Mouse (Mus musculus): Measurements from ENCODE around the gene Rab29. TPM values are rescaled to one million over a fixed set of nuclear protein-coding genes. Genes with fewer than 3 reads are reported as not detected.
"Not testable (repeated sequence)": the region's sequence is repeated elsewhere in the genome, so short reads cannot be mapped to it uniquely, and the experiment has no call there.

The Rab29 gene
- total RNA-seq (2021): 1 to 10 TPM; 5.0 to 5.1 TPM
- long read RNA-seq, experiment 1, partial matches to known transcripts: 0 of 5 reads
- long read RNA-seq, experiment 1, other reads (novel, unspliced or antisense): 0 of 5 reads
- long read RNA-seq, experiment 2, transcript Rab29-202 (5 exons, 1,202 nt): major isoform, 5 of 5 reads
- long read RNA-seq, experiment 2, partial matches to known transcripts: 0 of 5 reads
- long read RNA-seq, experiment 2, other reads (novel, unspliced or antisense): 0 of 5 reads

GRCm38 (mm10) chr1:131867093-131867945 lies at the start of gene Rab29:
Gene Rab29 (plus strand): TSS chr1:131867224.
- DNase-seq (ENCODE audit: low spot score): peak; percentile 96

DNA sequence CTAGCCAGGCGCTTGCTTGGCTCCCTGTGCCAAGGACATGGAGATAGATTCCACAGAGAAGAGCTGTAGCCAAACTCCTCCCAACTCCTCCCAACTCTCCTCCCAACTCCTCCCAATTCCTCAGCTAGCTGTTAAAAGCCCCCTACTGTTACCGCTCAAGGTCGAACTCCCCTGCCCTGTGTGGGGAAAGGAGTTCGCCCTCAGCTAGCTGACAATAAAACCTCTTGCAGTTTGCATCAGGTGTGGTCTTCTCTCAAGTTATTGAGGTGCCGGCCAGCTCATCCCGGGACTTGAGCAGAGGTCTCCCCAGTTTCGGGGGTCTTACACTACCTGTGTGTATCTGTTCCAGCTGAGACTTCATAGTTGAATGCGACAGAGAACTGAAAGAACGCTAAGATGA lies 46.7 kb upstream of the Rab29 start:
- DNase-seq (ENCODE audit: low spot score): not testable (repeated sequence)

DNA sequence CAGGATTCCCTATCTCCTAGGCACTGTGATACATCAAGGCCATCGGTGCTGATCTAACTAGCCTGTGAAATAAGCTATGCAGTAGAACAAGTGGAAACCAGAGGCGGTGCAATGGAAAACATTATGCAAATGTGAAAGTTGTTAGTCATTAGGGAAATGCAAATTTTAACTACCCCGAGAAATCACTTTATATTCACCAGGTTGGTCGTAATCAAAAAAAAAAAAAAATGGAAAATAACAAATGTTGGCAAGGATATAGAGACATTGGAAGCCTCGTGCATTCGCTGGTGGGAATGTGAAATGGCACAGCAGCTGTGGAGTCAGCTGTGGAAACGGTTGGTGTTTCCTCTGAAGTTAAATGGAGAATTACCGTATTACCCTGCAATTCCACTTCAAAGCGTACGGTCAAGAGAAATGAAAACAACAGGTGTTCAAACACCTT lies 46.1 kb upstream of the Rab29 start:
- DNase-seq (ENCODE audit: low spot score): no peak

- DNase-seq (ENCODE audit: low spot score): no peak
These were observed 44.7 kb upstream of the Rab29 start for GRCm38 (mm10) chr1:131822292-131822691.

DNA sequence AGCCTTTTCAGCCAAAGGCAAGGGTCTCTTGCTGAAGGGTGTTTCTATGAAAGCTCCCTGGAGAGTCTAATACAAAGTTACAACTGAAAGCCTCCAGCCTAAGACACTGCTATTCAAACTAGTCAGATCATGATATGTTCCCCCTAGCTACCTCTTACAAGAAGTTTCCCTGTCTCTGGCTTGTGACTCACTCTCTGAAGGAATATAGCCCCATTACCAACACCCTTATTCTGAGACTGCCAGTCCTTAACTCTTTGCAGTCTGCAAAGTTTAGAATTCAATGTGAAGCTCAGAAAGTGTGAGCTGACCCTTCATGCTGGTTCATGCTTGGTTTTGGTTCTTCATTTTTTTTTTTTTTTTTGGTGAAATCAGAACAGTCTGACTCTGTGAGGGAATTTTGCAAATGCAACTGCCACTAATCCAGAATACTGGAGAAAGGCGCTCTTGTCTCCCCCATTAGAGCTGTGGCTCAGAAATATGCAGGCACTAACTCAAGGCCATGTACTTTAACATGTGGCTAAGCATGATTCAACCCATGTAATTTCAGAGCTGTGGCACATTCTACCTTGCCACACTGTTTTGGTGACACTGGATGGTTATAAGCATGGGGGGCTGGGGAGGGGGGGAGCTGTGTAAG lies 44.0 kb upstream of the Rab29 start:
- DNase-seq (ENCODE audit: low spot score): no peak

- DNase-seq (ENCODE audit: low spot score): no peak
These were observed 43.5 kb upstream of the Rab29 start for GRCm38 (mm10) chr1:131823563-131823962.

DNA sequence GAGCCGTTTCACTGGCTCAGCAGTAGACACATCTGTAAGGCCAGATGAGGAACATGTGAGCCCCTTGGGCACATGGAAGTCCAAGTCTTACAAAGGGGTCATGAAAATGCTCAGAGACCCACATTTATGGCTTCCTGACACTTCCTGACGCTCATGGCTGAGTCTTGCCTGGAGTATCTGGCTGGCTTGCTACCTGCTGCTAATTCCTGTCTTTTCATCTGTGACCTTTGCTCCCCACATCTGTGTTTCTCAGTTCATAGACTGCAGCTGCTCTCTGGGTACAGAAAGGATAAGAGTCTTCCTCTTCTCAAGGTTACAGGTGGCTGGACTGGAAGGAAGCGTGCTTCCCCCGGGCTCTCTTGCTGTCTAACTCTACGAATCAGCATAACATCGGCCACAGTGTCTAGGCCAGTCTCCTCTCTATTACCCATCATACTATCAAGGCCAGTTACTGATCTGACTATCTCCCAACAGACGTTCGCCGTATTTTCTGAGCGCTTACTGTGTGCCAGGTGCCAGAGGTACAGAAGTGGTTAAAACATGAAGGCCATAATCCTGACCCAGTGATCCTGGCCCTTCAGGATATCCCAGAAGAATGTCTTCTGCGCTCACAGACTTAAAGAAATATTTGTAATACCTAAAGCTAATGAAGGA lies 42.4 kb upstream of the Rab29 start:
- DNase-seq (ENCODE audit: low spot score): no peak

GRCm38 (mm10) chr1:131827207-131827786 lies 39.7 kb upstream of the Rab29 start, which contains the start of gene Slc41a1:
Gene Slc41a1 (plus strand): TSS chr1:131827493.
- no peak for DNase-seq (ENCODE audit: low spot score)

- DNase-seq (ENCODE audit: low spot score): peak; percentile 93
These were observed 39.2 kb upstream of the Rab29 start for GRCm38 (mm10) chr1:131827787-131828258.

DNA sequence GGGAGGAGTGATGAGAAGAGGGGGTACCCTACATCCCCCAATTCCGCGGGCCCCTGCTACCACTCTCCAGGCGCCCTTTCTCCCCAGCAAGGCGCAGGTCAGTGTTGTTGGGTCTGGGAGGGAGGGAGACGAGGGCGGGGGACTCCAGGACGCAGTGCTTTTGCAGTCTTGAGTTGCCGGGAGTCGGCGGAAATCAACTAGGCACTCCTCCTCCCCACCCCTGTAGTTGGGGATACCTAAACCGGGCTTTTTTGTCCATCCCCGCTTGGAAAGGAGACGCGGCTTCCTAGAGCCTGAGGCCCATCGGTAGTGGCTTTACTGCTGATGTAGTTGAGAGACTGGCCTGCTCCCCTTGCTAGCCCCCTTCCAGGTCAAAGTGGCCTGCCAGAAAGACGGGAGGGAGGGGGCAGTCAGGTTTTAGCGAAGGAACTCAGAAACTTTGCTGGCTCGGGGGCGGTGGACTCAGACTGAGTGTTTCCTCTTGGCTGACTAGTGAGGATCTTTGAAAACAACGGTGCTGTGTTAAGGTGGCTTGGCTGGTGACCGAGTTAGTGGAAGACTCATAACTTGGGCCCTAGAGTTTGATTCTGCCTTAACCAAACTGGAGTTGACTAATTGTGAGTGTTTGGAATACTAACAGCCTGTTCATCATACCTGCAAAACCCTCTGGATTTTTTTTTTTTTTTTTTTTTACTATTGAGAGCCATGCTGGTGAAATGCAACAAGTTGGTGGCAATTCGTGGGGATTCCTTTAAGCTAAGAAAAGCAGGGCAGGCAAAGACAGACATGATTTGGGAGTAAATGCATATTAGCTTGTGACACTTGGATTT lies 38.5 kb upstream of the Rab29 start:
- peak; percentile 27 for DNase-seq (ENCODE audit: low spot score)

DNA sequence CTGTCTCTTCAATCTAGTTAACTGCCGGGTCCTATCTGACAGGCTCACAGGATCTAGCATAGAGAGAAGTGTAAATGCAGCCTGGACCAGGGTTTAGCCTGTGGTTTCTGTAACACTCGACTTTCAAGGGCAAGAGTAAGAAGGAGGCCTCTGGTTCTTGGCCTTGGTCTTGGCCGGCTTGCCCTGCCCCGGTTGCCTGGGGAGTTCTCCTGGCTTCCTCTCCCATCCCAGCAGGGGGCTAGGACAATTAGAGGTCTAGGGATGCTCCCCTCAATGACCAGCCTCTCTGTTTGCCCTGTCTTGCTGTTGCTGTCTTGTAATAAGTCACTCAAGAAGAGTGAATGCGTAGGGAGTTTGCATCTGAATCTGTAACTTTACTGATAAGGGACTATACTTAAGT lies 37.7 kb upstream of the Rab29 start:
- no peak for DNase-seq (ENCODE audit: low spot score)

- no peak for DNase-seq (ENCODE audit: low spot score)
These were observed 36.5 kb upstream of the Rab29 start for GRCm38 (mm10) chr1:131830561-131830960.

DNA sequence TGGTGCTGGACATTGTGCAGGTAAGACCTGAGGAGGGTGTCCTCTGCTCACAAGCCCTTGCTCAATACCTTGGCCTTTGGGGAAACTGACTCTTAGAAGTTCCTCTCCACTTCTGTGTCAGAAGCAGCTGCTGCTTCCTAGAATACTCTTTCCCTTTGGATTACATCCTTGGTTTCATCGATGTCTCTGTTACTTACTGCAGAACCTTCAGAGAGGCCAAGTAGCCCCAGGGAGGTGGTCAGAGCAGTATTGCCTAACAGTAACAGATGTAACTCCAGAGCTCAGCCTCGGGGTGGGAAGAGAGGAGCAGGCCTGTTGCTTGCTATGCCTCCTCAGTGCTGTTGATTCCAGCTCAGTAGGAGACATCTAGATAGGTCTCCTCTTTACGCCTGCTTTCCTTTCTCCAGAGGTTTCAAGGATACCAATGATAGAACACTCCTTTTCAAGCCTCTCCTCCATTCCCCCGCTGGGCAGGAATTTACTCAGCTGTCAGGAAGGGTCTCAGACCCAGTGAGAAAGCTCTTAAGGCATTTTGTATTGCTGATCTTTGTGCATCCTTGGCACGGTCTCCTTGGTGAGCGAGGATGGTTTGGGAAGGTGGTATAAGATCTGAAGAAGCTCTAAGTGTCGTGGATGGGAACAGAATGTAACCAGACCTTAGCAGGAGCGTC lies 35.9 kb upstream of the Rab29 start:
- no peak for DNase-seq (ENCODE audit: low spot score)

DNA sequence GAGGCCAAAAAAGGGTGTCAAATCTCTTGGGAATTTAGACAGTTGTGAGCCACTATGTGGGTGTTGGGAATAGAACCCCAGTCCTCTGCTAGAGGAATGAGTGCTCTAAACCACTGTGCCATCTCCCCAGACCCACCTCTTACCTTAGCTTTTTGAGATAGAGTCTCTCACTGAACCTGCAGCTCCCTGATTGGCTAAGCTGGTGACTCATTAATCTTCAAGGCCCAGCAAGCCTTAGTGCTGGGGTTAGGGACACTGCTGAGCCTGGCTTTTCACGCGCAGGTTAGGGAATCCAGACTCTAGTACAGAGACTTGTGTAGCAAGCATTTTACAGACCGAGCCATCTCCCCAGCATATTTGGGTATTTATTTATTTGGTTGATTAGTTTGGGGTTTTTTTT lies 30.0 kb upstream of the Rab29 start:
- DNase-seq (ENCODE audit: low spot score): no peak

GRCm38 (mm10) chr1:131838542-131838941 lies 28.5 kb upstream of the Rab29 start:
- no peak for DNase-seq (ENCODE audit: low spot score)

GRCm38 (mm10) chr1:131839279-131839678 lies 27.7 kb upstream of the Rab29 start:
- peak; percentile 40 for DNase-seq (ENCODE audit: low spot score)

- DNase-seq (ENCODE audit: low spot score): no peak
These were observed 24.8 kb upstream of the Rab29 start for GRCm38 (mm10) chr1:131842221-131842620.

DNA sequence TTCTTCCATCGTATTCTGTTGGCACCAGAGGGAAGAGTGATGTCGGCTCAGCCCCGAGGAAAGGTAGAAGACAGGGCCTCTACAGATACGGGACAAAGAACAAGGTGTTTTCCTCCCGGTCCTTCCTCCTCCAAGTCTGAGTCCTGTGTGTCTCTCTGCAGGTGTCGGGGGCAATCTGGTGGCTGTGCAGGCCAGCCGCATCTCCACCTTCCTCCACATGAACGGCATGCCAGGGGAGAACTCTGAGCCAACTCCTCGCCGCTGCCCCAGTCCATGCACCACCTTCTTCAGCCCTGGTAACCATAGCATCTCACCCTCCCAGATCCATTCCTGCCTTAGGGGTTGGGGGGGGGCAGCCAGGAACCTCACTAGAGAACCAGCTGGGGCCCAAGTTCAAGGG lies 23.3 kb upstream of the Rab29 start:
- no peak for DNase-seq (ENCODE audit: low spot score)

GRCm38 (mm10) chr1:131844883-131845282 lies 22.1 kb upstream of the Rab29 start:
- DNase-seq (ENCODE audit: low spot score): no peak

GRCm38 (mm10) chr1:131846255-131846654 lies 20.8 kb upstream of the Rab29 start:
- DNase-seq (ENCODE audit: low spot score): peak; percentile 79
